Mouse (Mus musculus) erythroid progenitor cell, adult 5-6 weeks (primary cell): Measurements from ENCODE around the gene Fkbp2. TPM values are rescaled to one million over a fixed set of nuclear protein-coding genes. Genes with fewer than 3 reads are reported as not detected.

Experiments used
- ATAC-seq: replicated peaks from 2 replicates; pipeline ENCODE4 v1.8.0; 2016; ENCODE audit warnings: moderate number of reproducible peaks, mild to moderate bottlenecking, moderate TSS enrichment, inconsistent platforms; ENCODE audit not compliant: poor library complexity, low FRiP score, severe bottlenecking
- total RNA-seq, 2 experiments: library from RNA; stranded (forward) in 1 of 2; stranded (reverse) in 1 of 2; fragments of 150-400 nt in 1 of 2; fragments of 186-747, 209-891 nt in 1 of 2; gene quantifications; 2 replicates each; pipeline versions ENCODE4 v1.2.3 to v1.2.4; 2015 to 2017; ENCODE audit warnings: low replicate concordance in 2 of 2

Gene Fkbp2
- total RNA-seq, 2 experiments from 2014 or later: 31.0 to 38.1 TPM

- ATAC-seq: peak; percentile 1; the same call in 1 of the 2 replicates
Observed at GRCm38 (mm10) chr19:6942764-6943163, 37.5 kb downstream of the Fkbp2 start.

DNA sequence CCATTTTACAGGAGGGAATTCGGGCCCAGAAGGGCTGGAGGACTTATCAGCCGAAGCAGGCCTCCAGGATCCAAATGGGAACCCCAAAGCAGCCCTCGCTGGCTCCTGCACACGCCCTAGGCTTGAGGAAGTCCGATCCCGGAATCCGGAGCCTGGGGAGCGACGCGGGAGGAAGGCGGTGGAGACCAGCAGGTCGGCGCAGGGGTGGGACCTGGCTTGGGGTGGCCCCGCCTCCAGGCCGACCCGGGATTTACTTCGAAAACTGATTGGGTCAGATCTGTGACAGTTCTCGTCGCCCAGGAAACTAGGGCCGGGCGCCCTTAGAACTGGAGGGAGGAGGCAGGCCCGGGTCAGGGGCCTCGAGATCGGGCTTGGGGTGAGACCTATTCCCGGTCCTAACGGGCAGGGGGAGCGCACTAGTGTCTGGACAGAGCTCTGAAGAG, 38.0 kb downstream of the Fkbp2 start, which contains the start of gene Gpr137:
TSS of gene Gpr137 (minus strand) at position 232 of the 443 bp plus-strand sequence.
- peak; percentile 89 for ATAC-seq

- ATAC-seq: peak; percentile 73
Observed at GRCm38 (mm10) chr19:6941372-6942248, 38.7 kb downstream of the Fkbp2 start, which contains the start of gene Bad. Gene Bad, plus strand, starts transcription at chr19:6941861.

DNA sequence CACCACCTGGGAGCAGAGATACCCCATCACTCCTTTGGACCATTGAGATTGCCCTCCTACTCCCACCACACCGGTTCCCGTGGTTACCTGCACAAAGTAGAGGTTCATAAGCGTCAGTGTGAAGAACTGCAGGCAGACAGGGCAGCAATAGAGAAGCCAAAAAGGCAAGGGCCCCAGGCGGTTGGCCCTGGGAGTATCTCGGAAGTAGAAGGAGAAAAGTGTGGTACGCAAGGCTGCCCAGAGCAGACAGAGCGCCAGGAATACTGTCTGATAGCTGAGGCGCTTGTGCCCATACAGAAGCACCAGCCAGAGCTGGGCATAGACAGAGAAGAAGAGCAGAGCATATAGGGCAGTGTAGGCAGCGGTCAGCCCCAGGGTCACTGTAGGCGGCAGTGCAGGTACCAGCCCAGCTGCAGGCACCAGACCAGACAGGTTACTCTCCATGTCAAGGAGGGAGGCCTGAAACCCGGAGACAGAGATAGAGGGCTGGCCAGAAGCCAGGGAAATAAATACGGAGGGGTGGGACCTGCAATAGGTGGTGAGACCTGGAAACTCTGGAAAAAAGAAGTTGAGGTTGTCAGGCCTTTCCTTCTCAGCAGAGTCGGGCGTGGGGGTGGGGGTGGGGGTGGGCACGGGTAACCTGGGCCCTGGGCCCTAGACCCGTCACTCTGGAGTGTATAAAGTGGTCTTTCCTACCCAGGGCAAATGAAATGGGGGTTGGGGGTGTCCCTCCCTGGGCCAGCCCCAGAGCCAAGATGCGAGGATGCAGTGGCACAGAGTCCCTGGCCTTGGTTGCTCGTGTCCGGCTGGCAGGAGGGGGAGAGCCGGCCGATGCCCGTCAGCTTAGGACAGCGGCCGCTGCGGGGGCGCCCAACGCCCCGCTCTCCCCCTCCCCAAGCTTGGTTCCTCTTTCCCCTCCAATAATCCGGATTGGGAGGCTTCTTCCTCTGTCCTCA, 39.6 kb downstream of the Fkbp2 start:
- no peak for ATAC-seq

GRCm38 (mm10) chr19:6939106-6940002, 40.9 kb downstream of the Fkbp2 start:
- ATAC-seq: no peak

- no peak for ATAC-seq
Observed at GRCm38 (mm10) chr19:6937541-6938465, 42.5 kb downstream of the Fkbp2 start.

DNA sequence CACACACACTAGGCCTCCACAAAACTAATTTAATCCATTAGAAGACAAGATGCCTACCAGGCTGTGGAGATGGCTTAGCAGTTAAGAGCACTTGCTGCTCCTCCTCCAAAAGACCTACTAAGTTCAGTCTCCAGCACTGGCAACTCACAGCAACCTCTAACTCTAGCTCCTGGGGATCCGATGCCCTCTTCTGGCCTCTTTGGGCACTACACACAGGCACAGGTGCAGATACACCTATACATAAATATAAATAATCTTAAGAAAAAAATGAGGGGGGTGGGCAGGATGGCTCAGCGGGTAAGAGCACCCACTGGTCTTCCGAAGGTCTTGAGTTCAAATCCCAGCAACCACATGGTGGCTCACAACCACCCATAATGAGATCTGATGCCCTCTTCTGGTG, 44.0 kb downstream of the Fkbp2 start:
- no peak for ATAC-seq

- ATAC-seq: no peak
Observed at GRCm38 (mm10) chr19:6934195-6934977, 45.9 kb downstream of the Fkbp2 start, which contains the start of gene Kcnk4. Gene Kcnk4, minus strand, starts transcription at chr19:6934515.

DNA sequence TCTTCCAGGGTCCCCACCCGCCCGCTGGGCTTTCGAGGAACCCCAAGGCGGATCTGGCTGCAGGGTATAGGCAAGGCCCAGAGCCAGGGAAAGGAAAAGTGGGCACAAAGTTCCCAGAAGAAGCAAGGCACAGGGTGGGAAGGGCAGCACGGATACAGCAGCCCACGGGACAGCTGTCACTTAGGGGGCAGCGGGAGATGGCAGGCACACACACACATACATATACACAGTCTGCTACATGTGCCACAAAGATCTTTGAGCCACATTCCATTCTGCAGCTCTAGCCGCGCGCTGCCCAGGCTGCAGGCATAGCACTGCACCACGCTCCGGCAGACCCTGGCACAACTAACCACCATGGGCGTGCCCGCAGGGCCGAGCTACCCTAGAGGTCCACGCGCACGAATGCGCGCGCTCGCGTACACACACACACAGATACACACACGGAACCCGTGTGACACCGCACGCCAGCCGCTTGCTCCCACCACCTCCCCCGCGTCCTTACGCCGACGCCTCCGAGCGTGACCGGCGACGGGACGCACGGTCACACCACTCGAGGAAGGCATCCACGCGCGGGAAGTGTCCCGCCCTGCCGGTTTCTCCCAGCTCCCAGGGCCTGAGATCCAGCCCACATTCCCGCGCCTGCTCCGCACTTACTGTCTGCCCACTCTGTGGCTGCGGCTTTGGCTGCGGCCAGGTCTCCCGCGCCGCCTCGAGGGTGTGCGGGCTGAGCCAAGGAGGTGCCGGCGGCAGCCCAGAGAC, 46.7 kb downstream of the Fkbp2 start:
- no peak for ATAC-seq

- ATAC-seq: no peak
Observed at GRCm38 (mm10) chr19:6933102-6933435, 47.2 kb downstream of the Fkbp2 start.

- ATAC-seq: no peak
Observed at GRCm38 (mm10) chr19:6932018-6932417, 48.3 kb downstream of the Fkbp2 start.

- no peak for ATAC-seq
Observed at GRCm38 (mm10) chr19:6931002-6931401, 49.3 kb downstream of the Fkbp2 start.

DNA sequence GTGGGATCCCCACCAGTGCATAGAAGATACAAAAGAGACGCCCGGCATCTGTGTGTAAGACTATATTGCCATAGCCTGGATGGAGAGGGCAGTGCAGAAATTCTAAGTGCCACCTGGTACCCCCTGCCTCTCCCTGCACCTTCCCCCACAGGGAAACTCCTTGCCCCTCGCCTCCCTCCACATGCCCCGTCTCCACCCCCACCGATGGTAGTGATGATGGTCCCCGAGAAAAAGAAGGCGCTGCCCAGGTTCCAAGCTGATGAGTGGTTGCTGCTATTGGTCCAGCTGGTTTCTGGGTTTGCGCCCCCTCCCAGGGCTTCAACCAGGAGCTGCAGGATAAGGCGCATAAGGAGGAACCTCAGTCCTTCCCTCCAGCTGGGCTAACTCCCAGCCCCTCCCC, 52.2 kb downstream of the Fkbp2 start:
- ATAC-seq: no peak
